Mouse (Mus musculus) kidney, postnatal 14 days (tissue): ENCODE measurements around the gene Ipo13.

Source experiments
- DNase-seq: peaks from one replicate; pipeline ENCODE4 v3.0.0; 2022; ENCODE audit warnings: mixed read lengths

Ipo13 gene

DNA sequence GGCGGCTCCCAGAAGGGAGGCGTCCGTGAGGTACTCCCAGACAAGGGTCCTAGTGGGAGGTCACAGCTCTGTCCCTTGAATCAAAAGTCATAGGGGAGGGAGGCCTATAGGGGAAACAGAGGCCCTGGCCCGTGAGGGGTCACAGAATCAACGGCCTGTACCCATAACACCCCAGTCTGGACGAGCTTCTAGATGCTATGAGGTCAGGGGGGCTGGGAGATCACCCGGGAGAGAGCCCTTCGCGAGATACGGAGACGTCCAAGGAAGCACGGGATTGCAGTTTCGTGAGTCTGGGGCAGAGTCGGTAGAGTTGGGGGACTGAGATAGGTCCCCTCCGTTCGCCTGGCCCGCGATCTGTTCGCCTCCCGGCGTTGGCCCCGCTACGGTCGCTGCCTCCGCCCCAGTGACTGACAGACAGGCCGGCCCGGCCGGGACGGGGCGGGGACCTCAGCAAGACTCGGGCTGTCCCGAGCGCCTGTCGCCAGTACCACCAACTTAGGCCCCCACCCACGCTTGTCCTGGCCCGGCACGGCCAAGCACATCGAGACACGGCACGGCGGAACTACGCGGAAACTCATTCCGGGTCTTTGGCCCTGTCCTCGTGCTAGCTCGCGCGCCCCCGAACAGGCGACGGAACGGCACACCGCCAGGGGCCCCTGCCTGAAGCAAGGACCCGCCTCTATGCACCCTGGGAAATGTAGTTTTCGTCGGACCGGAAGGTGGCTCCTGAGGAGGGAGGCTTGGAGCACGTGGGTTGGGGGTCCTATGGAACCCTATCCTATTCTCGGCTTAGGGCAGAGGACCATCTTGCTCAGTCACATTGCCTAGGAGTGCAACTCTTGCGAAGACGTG is at the start of gene Ipo13:
Gene Ipo13, minus strand, starts transcription at position 409 of the 852 bp plus-strand sequence.
- peak; percentile 93 for DNase-seq

- no peak for DNase-seq
These were observed 42.7 kb upstream of the Ipo13 start for GRCm38 (mm10) chr4:117957492-117957891.

DNA sequence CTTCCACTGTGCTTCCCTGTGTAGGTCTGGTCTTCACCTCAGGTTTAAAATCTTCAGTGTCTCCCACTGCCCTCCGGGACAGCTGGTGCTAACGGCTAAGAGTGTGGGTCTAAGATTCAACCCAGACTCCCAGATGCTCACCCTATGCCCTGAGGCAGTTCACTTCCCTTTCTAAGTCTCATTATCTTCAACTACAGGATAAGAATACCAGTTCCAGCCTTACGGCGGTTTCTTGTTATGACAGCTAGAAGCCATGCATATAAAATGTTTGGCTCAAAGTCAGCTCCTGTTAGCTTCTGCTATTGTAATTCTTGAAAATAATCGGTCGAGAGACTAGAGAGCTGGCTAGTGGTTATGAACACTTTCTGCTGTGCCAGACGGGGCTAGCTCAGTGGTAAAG is 32.7 kb upstream of the Ipo13 start:
- DNase-seq, result no peak

- DNase-seq, result no peak
These were observed 32.0 kb upstream of the Ipo13 start for GRCm38 (mm10) chr4:117946639-117947305.

DNA sequence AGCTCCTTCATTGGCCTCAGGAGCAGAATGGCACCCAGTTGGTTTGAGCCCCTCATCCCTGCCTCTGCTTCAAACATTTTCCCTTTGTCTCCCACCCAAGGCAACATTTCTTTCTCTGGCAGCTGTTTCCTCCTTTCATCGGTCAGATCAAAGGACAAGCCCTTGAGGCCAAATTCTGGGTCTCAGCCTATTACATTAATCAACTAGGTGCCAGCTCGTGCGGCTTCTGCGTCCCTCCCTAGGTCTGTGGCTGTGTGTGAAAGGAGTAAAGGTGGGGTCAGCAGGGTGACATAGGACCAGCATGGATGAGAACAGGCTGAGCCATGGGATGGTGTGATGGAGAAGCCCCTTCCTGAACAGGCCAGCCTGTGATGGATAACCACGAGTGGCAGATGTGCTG is 28.5 kb upstream of the Ipo13 start:
- DNase-seq, result no peak

- no peak for DNase-seq
These were observed 22.2 kb upstream of the Ipo13 start for GRCm38 (mm10) chr4:117936964-117937363.

DNA sequence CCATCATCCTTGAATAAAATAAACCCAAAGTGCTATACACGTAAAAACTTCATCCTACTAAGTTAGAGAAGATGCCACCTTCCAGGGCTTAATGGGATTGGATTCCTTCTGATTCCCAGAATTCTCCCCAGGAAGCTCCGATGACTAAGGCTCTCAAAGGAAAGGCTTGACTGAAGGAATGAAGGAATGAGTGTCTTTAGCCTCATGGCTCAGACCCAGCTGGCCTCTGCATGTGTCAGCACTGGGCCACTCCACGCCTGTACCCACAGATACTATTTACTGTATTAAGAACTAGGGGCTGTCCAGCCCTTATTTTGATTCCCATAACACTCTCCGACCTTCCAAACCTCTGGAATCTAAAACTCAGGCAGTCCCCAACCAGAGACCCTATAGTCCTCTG is 19.3 kb upstream of the Ipo13 start:
- DNase-seq, result no peak

DNA sequence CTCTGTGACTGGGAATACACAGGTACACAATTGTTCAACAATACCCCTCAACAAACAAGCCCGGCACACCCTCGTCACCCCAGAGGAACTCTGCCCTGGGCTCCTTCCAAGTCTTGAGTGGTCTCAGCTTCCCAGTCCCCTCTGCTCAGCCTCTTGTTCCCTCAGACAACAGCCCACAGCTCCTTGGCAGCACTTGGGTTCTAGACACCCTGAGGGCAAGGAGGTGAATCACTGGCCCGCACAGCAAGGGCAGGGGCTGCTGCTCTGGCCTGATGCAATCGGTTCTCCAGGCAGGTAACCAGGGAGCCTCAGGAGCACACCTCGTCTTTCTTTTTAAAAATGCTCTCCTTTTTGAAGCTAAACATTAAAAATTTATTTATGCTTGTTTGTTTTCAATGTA is 18.4 kb upstream of the Ipo13 start:
- DNase-seq, result no peak

- peak; percentile 83 for DNase-seq
These were observed 14.6 kb upstream of the Ipo13 start, which contains the start of gene Artn for GRCm38 (mm10) chr4:117929391-117929881. TSS of gene Artn (minus strand) at chr4:117929763.

- peak; percentile 73 for DNase-seq
These were observed 14.0 kb upstream of the Ipo13 start for GRCm38 (mm10) chr4:117928699-117929241.

- DNase-seq, result peak; percentile 25
These were observed 13.4 kb upstream of the Ipo13 start for GRCm38 (mm10) chr4:117928234-117928633.

DNA sequence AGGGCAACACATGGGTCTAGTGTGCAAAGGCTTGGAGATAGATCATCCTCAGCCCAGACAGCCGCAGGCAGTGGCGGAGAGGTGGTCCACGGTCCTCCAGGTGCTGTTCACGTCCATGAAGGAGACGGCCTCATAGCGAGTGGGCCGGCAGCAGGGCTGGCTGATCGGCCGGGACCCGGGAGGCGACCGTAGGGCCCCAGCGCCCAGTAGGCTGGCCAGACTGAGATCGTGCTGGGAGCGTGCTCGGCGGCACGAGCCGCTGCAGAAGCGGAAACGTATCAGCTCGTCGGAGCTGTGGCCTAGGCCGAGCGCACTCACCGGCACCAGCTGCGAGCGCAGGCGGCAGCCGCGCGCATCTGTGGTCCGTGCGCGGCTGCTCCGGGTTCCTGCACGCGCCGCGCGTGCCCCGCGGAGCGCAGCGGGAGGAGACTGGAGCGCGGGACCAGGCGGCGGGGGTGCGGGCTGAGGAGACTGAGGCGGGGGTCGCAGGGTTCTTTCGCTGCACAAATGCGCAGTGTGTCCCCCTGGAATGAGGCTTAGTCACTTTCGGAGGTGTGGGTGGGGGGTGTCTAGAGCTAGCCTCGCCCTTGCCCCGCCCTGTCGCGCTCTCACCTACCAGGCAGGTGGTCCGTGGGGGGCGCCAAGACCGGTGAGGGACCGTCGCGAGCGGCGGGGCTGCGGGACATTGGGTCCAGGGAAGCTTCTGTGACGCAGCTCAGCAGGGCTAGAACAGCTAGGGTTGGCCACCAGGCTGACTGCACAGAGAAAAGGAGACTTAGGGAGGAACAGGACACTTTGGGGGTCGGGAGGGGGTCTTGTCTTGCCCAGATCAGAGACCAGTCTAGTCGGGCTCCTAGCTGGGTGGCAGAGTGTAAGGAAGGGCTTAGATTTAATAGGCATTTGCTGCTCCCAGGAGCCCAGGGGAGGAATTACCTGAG is 12.0 kb upstream of the Ipo13 start:
- DNase-seq, result peak; percentile 59

- DNase-seq, result no peak
These were observed 10.1 kb upstream of the Ipo13 start for GRCm38 (mm10) chr4:117924916-117925315.

DNA sequence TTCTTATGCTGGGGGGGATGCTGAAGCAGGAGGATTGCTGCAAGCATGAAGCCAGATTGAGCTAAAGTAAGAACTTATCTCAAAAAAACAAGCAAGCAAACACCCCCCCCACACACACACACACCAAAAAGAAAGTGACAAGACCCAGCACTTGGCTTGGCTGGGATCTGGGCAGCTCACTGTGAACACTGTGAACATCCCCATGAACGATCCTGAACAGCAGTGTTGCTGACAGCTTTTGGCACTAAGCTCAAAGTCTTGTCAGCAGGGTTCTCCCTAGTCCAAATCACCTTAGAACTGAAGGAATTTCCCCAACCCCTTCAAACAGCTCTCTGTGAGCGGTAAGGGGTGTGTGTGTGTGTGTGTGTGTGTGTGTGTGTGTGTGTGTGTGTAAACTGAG is 8.7 kb upstream of the Ipo13 start:
- no peak for DNase-seq

DNA sequence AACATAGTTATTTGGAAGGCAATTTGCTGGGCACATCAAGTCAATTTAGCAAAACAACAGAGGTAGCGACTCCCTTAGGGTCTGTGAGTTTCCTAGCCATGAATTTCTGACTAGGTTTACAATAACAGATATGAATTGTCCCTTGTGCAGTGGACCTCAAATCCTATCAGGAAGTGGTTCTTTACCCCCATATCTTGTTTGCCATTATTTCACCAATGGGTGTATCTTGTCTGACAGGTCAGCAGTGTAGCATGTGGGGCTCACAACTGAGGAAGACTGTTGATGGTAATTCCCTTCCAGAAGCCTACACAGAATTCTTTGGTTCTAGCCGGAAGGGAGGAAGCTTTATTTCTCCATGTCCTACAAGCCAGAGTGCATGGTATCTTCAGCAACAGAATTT is 6.6 kb upstream of the Ipo13 start:
- DNase-seq, result no peak

DNA sequence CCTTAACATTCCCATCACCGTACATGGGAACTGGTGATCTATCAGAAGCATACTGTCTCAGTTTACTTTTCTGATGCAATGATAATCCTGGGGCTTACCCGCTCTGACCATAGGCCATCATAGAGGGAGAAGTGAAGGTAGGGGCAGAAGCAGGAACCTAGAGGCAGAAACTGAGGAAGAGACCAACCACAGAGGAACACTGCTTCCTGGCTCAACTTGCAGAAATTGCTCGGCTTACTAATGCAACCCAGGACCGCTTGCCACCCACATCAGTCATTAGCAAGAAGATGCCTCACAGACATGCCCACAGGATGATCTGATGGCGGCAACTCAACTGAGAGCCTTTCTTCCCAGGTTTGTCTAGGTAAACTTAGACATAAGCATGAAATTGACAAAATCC is 4.0 kb upstream of the Ipo13 start:
- no peak for DNase-seq

DNA sequence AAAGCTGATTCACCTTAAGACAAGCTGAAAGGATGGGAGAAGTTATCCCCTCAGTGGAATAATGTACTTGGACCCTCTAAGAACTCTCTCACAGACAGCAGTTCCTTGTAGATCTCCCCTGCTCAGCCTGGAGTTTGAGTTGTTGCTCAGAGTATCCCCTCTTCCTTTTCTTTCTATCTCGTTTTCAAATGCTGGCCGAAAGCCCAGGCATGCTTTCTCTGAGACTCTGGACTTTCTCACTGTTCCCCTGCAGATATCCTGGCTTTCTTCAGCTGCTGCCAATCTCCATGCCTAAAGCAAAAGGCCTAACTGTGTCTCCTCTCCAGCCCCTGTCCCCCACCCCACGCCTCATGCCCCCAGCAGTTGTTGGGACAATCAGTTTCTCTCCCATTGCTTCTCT is 3.5 kb upstream of the Ipo13 start:
- DNase-seq, result peak; percentile 50

DNA sequence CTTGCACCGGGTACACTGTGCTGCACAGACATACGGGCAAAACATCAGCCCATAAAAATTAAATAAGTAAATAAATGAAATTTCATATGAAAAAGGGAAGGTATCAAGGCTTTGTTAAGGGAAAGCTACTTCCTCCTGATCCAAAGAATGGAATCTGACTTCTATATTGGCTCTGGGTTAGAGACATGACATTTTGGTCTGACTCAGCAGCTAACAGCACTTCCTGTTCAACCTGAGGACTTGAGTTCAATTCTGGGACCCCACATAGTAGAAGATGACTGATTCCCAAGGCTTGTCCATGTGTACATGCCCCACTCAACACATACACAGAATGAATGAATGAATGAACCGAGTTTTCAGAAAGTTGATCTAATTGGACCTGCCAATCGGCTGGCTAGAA is 3.0 kb upstream of the Ipo13 start:
- DNase-seq, result no peak

GRCm38 (mm10) chr4:117917402-117917801 is 2.6 kb upstream of the Ipo13 start:
- no peak for DNase-seq

DNA sequence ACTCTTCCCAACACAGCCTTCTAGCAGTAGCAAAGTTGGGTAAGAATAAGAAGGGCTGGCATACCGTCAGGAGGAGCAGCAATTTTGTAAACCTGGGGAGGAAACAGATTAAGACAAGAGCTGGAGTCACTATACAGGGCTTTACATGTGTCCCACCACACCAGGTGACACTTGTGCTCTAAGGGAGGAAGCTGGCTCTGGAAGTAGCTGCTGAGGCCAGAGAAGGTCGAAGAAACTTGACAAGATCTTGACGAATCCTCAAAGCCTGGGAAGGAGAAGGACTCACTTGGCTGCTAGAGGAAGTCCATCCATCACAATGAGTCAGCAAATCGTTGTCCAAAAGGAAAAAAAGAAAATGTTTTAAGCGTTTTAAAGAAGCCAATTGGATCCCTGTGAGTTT is 1.6 kb upstream of the Ipo13 start:
- no peak for DNase-seq

GRCm38 (mm10) chr4:117915489-117916105 is 798 bp upstream of the Ipo13 start:
- DNase-seq, result no peak

GRCm38 (mm10) chr4:117914031-117914430 is 768 bp downstream of the Ipo13 start:
- no peak for DNase-seq
